Mouse (Mus musculus): ENCODE measurements at regions not wholly inside any gene's neighbourhood (a gene's known extent, or its start where the extent isn't known, plus 50 kb on each side); places are given as distances from the start of the nearest gene placed in this dataset.

DNA sequence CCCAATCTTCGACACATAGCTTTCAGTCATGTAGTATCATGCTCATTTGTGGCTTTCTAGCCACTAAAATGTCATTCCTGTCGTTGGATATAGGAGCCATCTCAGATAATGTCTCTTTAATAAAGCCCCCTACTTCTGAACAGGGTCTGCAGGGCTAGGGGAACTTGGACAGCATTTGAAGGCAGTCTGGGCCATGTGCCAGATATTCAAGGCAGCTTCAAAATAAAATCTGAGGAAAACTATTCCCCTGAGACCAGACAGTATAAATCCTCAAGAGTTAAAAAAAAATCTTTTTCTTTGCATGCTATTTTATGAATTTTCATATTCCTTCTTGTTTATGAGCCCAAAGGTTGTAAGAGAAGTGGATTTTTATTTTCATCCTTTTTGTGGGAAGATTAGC, 113.1 kb upstream of the Mki67 start:
- H3K36me3 ChIP-seq (replicated peaks): no peaks in the 10 kb centered on the region
- WGBS: 54% methylated on average over 2 of the region's 2 CpGs
- no peak overlapping the region for H3K4me2 ChIP-seq
- H3K9ac ChIP-seq: no peak overlapping the region
- ATAC-seq (replicated peaks): no peak
- no peak overlapping the region for H3K27ac ChIP-seq
- no peaks in the 10 kb centered on the region for H3K9me3 ChIP-seq
- peaks cover 18% of the 10 kb centered on the region for H3K4me1 ChIP-seq
- H3K4me3 ChIP-seq: no peak overlapping the region
- no peaks in the 10 kb centered on the region for H3K27me3 ChIP-seq (replicated peaks)

DNA sequence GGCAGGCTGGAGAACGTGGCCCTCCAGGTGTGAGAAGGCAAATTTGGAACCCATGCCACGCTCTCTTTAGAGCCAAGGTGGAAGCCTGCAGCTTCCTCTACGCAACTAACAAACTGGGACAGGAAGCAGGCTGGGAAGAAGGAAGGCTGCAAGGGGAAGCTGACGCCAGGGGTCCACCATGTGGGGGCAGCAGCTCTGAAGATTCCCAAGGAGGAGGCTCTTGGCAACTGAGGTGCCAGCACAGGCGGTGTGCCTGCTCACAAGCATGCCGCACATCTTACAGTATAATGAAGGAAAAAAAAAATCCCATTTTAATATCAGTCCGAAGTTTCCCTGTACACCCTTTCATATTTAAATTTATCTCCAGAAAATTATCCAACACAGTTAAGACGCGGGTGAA, 117.3 kb upstream of the Mki67 start:
- H3K9ac ChIP-seq: no peak overlapping the region
- H3K4me1 ChIP-seq: peaks cover 27% of the 10 kb centered on the region
- H3K36me3 ChIP-seq (replicated peaks): no peaks in the 10 kb centered on the region
- peaks cover 10% of the 10 kb centered on the region; the same call in 1 of the 2 replicates for H3K27me3 ChIP-seq (replicated peaks)
- WGBS: 40% methylated on average over 9 of the region's 9 CpGs
- no peaks in the 10 kb centered on the region for H3K9me3 ChIP-seq
- no peak for ATAC-seq (replicated peaks)
- H3K4me2 ChIP-seq: no peak overlapping the region
- no peak overlapping the region for H3K4me3 ChIP-seq
- H3K27ac ChIP-seq: peak overlapping the region; percentile 16

DNA sequence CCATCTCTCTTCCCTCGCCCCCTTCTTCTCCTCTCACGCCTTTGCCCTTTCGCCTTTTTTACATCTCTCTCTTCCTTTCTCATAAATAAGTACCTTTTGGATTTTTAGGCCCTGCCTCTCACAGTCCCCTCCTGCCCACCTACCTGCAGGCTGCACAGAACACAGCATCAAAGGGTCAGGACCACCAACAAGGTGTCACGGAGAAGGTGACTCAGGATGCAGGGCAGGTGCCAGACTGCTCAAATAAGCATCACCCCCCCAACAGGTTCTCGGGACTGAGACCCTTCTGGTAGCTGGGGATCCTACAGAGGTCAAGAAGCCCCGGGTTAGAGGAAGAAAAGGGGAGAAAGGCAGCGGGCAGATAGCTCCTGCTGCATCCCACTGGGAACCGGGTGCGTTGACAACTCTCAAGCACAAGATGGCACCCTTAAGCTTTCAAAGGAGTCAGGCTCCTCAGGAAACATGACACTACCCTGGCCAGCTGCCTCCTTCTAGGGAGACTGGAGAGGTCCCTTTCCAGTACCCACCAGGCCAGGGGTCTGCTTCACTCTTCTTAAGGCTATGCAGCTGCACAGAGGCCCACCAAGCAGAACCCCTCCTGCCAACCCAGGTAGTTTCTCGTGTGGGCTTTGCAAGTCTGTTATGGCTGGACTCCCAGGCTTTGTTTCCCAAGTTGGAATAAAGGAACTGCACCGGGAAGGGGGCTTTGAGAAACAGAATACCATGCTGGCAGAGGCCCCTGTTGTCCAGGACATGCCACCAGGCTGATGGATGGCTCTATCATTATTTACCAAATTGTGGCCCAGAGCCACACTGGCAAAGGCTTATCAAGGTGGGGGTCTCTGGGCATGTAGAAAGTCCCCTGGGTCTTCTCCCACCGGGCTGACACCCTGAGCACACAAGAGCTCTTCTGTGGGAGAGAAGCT, 120.9 kb upstream of the Mki67 start:
- H3K9me3 ChIP-seq: no peaks in the 10 kb centered on the region
- no peaks in the 10 kb centered on the region for H3K36me3 ChIP-seq (replicated peaks)
- no peak overlapping the region for H3K4me2 ChIP-seq
- H3K4me1 ChIP-seq: peaks cover 21% of the 10 kb centered on the region
- WGBS: 33% methylated on average over 12 of the region's 12 CpGs
- ATAC-seq (replicated peaks): peak; percentile 81; the same call in 1 of the 2 replicates
- H3K4me3 ChIP-seq: no peak overlapping the region
- no peak overlapping the region for H3K27ac ChIP-seq
- H3K27me3 ChIP-seq (replicated peaks): peaks cover 10% of the 10 kb centered on the region; the same call in 1 of the 2 replicates
- H3K9ac ChIP-seq: no peak overlapping the region

DNA sequence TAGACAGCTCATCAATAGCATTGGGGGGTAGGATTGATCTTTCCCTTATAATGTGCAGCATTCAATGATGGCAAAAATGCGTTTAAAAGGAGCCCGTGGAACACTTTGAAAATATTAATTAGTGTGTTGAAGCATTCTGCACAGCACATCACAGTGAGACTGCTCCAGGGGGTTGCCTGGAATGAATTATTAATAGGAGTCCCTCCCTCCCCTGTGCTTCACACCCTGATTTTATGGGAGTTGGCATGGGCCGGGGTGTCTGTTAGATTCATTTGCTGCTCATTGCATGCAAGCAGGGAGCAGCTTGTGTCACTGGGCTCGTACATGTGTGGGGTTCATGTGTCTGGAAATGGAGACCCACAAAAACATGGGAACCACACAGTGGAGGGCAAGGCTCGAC, 127.9 kb upstream of the Mki67 start:
- H3K36me3 ChIP-seq (replicated peaks): no peaks in the 10 kb centered on the region

DNA sequence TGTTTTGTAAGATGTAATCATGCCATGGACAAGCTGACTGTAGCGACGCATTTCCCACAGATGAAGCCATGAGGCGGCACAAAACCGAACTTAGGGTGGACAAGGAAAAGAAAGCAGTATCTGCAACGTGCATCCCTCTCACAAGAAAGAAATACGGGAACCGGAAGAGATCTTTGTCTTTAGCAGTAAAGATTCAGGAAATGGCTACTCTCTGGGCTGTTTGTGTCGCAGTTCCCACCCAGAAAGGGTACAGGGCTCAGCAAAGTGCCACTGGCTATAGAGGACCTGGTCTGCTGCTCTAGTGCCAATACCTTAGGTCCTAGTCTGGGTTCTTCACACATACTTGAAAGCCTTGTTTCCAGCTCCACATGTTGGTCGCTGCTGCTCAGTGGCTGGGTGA, 131.1 kb upstream of the Mki67 start:
- H3K4me1 ChIP-seq: peaks cover 26% of the 10 kb centered on the region
- H3K9me3 ChIP-seq: no peaks in the 10 kb centered on the region
- WGBS: 60% methylated on average over 9 of the region's 9 CpGs
- no peaks in the 10 kb centered on the region for H3K36me3 ChIP-seq (replicated peaks)
- H3K27me3 ChIP-seq (replicated peaks): 0 out of 2 replicates have a peak, but pooled peaks cover 10% of the 10 kb centered on the region
- no peak overlapping the region for H3K4me3 ChIP-seq
- no peak for ATAC-seq (replicated peaks)
- H3K9ac ChIP-seq: no peak overlapping the region
- no peak overlapping the region for H3K27ac ChIP-seq
- no peak overlapping the region for H3K4me2 ChIP-seq

More for the DNA sequence above, 127.9 kb upstream of the Mki67 start:
- Histone ChIP-seq H3K9ac (no peak overlapping the region), H3K9me3 (no peaks in the 10 kb centered on the region), H3K27ac (no peak overlapping the region), H3K4me3 (no peak overlapping the region), H3K27me3 (replicated peaks) (0 out of 2 replicates have a peak, but pooled peaks cover 9% of the 10 kb centered on the region), H3K4me2 (no peak overlapping the region), H3K4me1 (peaks cover 26% of the 10 kb centered on the region)
- ATAC-seq (replicated peaks): no peak
- WGBS: 55% methylated on average over 5 of the region's 5 CpGs

DNA sequence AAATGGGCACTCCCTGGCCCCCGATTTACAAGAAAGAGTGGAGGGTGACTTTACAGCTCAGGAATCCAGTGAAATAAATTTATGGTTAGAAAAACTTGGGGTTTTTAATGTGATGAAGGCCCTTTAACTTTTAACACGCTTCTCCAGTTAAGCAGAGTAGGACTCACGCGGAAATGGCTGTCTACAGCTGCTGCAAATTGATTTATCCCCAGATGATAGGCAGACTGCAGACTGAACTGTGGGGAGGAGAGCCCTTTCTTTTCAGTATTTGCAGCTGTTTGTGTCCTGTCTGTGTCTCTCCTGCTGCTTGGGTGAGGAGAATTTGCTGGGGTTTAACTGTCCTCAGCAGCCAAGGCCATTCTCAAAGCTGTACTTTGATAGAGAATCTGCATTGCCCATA, 132.0 kb upstream of the Mki67 start:
- Histone ChIP-seq H3K9ac (no peak overlapping the region), H3K4me3 (no peak overlapping the region)
- ATAC-seq (replicated peaks): no peak

DNA sequence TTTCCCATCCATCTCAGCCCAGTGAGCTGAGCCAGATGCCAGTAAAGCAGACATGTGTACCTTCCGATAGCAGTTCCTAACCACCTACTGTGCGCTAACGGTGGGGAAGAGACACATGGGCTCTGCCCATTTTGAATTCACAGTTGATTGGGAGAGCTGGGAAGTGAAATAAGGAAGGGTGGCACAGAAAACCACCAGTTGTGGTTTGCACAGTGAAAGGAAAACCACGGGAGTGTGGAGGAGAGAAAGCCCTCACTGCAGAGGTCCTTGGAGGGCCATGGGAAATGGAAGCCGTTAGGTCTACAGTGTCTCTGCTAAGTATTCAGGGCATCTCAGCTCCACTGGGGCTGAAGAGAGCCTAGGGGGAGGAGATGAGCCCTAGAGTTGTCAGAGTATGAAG, 132.7 kb upstream of the Mki67 start:
- no peaks in the 10 kb centered on the region for H3K9me3 ChIP-seq
- H3K4me3 ChIP-seq: no peak overlapping the region
- H3K9ac ChIP-seq: no peak overlapping the region
- no peak for ATAC-seq (replicated peaks)
- WGBS: 76% methylated on average over 5 of the region's 5 CpGs
- no peak overlapping the region for H3K4me2 ChIP-seq
- H3K36me3 ChIP-seq (replicated peaks): no peaks in the 10 kb centered on the region
- peaks cover 31% of the 10 kb centered on the region for H3K4me1 ChIP-seq
- no peak overlapping the region for H3K27ac ChIP-seq
- 0 out of 2 replicates have a peak, but pooled peaks cover 10% of the 10 kb centered on the region for H3K27me3 ChIP-seq (replicated peaks)

More for the DNA sequence above, 132.0 kb upstream of the Mki67 start:
- no peaks in the 10 kb centered on the region for H3K9me3 ChIP-seq
- no peaks in the 10 kb centered on the region for H3K36me3 ChIP-seq (replicated peaks)
- 55% methylated on average over 4 of the region's 4 CpGs for WGBS
- peaks cover 28% of the 10 kb centered on the region for H3K4me1 ChIP-seq
- H3K4me2 ChIP-seq: no peak overlapping the region
- no peak overlapping the region for H3K27ac ChIP-seq
- 0 out of 2 replicates have a peak, but pooled peaks cover 10% of the 10 kb centered on the region for H3K27me3 ChIP-seq (replicated peaks)

DNA sequence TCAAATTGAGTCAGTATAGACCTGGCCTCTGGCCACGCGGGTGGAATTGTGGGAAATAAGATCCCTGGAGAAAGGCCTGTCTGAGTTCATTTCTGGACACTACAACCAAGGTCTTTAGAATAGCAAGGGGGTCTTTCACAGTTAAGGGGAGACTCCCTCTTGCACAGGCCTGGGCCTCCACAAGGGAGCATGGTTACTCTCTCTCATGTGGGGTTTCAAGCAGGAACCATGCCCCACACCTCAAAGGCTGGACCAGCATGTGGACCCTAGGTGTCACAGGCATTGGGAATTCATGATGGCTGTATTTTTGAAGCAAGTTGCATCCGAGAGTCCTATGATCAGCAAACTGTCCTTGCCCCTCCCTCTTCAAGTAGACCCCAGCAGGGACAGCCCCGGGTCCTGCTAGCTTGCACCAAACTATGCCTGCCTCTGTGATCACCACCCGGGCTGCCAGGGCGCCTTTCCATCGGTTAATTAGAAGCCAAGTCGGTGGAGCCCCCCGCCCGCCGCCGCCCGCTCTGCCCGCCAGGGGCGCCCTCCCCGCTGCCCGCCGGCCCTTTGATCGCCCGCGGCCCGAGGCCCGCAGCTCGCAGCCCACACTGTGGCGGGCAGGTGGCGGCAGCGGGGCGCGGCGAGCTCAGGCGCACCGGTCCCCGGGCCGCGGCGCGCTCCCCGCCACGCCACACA, 137.1 kb upstream of the Mki67 start:
- Histone ChIP-seq H3K27ac (peak overlapping the region; percentile 47), H3K27me3 (replicated peaks) (peaks cover 5% of the 10 kb centered on the region; the same call in 1 of the 2 replicates), H3K36me3 (replicated peaks) (no peaks in the 10 kb centered on the region), H3K4me3 (peak overlapping the region; percentile 26), H3K4me1 (peaks cover 15% of the 10 kb centered on the region), H3K9ac (peak overlapping the region; percentile 18; the same call in 1 of the 2 replicates), H3K9me3 (no peaks in the 10 kb centered on the region), H3K4me2 (peak overlapping the region; percentile 55)
- peak; percentile 63 for ATAC-seq (replicated peaks)
- WGBS: 5% methylated on average over 39 of the region's 39 CpGs

DNA sequence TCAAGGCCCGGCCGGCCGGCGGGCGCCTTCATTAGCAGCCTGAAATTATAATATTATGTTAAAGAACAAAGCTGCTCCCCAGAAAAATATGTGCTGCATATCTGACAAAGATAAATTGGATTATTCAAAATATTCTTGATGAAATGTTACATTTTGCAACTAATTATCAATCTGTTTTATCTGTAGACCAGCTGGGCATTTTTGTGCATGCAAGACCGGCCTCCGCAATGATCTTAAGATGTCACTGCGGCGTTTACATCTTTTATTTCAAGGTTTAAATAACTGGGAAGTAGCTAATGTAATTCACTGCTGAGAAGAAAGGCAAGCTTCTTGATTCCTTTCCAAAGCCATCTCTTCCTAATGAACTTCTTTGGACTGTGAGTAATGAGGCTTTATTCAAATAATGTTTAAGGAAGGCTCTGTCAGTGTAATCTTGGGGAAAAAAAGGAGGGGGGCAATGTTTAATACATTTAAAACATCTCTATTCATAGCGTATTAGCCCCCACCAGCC, 137.7 kb upstream of the Mki67 start:
- peak overlapping the region; percentile 18; the same call in 1 of the 2 replicates for H3K9ac ChIP-seq
- peak overlapping the region; percentile 26 for H3K4me3 ChIP-seq
- peaks cover 2% of the 10 kb centered on the region; the same call in 1 of the 2 replicates for H3K27me3 ChIP-seq (replicated peaks)
- peak overlapping the region; percentile 55 for H3K4me2 ChIP-seq
- no peaks in the 10 kb centered on the region for H3K9me3 ChIP-seq
- no peak for ATAC-seq (replicated peaks)
- peaks cover 15% of the 10 kb centered on the region for H3K4me1 ChIP-seq
- H3K27ac ChIP-seq: peak overlapping the region; percentile 47
- WGBS: 5% methylated on average over 10 of the region's 10 CpGs
- no peaks in the 10 kb centered on the region for H3K36me3 ChIP-seq (replicated peaks)

DNA sequence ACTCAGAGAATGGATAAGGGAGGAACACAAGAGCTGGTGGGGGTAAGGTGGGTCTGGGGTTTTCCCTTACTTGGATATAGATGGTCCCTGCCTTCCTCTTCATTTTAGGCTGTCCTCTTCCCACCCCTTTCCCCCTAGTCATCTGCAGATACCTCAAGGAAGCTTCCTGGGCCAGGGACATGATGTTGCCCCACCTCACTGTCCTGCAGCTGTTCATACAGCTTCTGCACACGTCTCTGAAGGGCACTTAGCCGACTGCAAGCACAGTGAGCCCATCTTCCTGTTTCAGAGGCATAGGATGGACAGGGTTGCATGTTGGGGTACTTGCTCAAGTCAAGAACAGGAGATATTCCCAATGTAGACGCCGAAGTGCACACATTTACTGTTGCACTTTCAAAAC, 144.1 kb upstream of the Mki67 start:
- Histone ChIP-seq H3K36me3 (replicated peaks) (no peaks in the 10 kb centered on the region), H3K4me2 (no peak overlapping the region), H3K9me3 (no peaks in the 10 kb centered on the region), H3K27me3 (replicated peaks) (no peaks in the 10 kb centered on the region), H3K4me3 (no peak overlapping the region), H3K27ac (no peak overlapping the region), H3K9ac (no peak overlapping the region), H3K4me1 (peaks cover 16% of the 10 kb centered on the region)
- 77% methylated on average over 4 of the region's 4 CpGs for WGBS
- ATAC-seq (replicated peaks): no peak

DNA sequence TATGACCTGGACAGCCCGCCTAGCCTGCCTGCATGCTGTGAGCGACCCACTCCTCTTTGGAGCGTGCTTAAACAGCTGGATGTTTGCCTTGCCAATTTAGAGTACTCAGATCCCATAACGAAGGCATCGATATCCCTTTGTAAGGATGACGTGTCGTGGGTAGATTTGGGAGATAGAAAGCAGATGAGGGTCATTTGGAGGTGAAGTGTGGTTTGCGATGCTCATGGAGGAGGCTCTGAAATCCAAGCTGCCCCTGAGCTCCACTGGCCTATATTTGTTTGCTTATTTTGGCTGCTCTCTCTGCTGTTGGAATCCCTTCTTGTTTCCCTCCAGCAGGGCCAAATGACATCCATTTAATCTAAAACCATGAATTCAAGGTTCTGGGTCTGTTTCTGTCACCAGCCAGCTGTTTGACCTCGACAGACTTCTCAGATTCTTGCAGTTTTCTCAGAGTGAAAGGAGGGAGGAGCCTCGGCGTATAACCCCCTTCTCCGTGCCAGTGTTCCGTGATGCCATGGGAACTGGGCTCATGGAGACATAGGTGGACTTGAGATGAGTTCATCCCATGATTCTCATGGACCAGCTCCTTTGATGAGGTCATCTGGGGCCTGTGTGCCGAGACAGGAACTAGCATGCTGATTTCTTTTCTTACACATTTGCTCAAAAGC, 144.7 kb upstream of the Mki67 start:
- Histone ChIP-seq H3K4me2 (no peak overlapping the region), H3K27ac (no peak overlapping the region), H3K4me3 (no peak overlapping the region), H3K4me1 (peaks cover 16% of the 10 kb centered on the region), H3K36me3 (replicated peaks) (no peaks in the 10 kb centered on the region), H3K9me3 (no peaks in the 10 kb centered on the region), H3K9ac (no peak overlapping the region), H3K27me3 (replicated peaks) (no peaks in the 10 kb centered on the region)
- 76% methylated on average over 14 of the region's 14 CpGs for WGBS
- no peak for ATAC-seq (replicated peaks)

DNA sequence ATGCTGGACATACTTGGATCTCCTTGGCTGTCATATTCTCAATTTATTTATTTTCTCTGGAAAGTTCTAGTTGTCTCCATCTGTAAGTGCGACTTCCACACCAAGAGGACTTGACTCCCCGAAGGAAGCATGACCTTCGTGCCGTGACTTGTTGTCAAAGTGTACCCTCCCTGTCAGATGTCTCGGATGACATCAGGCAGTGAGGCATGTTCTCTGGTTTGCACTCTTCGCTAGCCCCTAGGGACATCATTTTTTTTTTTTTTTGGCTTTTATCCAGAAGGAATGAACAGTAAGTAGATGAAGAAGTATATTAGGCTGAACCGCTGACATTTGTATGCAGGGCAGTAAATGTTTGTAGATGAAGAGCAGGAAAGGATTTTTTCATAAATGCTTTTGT, 145.2 kb upstream of the Mki67 start:
- peaks cover 16% of the 10 kb centered on the region for H3K4me1 ChIP-seq
- no peak for ATAC-seq (replicated peaks)
- no peak overlapping the region for H3K27ac ChIP-seq
- no peak overlapping the region for H3K4me2 ChIP-seq
- no peaks in the 10 kb centered on the region for H3K9me3 ChIP-seq
- H3K27me3 ChIP-seq (replicated peaks): no peaks in the 10 kb centered on the region
- no peaks in the 10 kb centered on the region for H3K36me3 ChIP-seq (replicated peaks)
- H3K4me3 ChIP-seq: no peak overlapping the region
- no peak overlapping the region for H3K9ac ChIP-seq
- 60% methylated on average over 7 of the region's 7 CpGs for WGBS
